Mouse (Mus musculus): ENCODE data around the gene Ppil6. TPM values are rescaled to one million over a fixed set of nuclear protein-coding genes. Genes with fewer than 3 reads are reported as not detected.

Gene Ppil6
- total and polyA plus RNA-seq, 3 experiments, result 0.46 to 0.73 (median 0.55) TPM

Other genes starting within 250 kb of the Ppil6 start
- gene Fig4, start 187.2 kb upstream of the Ppil6 start, total RNA-seq (2021), result 10 to 100 TPM; 18.7 to 19.7 TPM
- gene Fig4, start 187.2 kb upstream of the Ppil6 start, polyA plus RNA-seq (2012; rRNA removed), result 6.3 and 6.4 TPM in 2 replicates
- gene Ak9, start 186.5 kb upstream of the Ppil6 start, total RNA-seq (2021), result not detected
- gene Ak9, start 186.5 kb upstream of the Ppil6 start, polyA plus RNA-seq (2012; rRNA removed), result not detected in 2 replicates
- 10 to 100 TPM; 15.3 to 21.0 TPM for gene Zbtb24, start 40.1 kb upstream of the Ppil6 start, total RNA-seq (2021)
- gene Zbtb24, start 40.1 kb upstream of the Ppil6 start, polyA plus RNA-seq (2012; rRNA removed), result 13.5 and 15.5 TPM in 2 replicates
- gene Mical1, start 14.1 kb upstream of the Ppil6 start, total RNA-seq (2021), result 10 to 100 TPM in 1 of 2 experiments, 1 to 10 TPM in 1; 6.2 to 11.1 TPM
- gene Mical1, start 14.1 kb upstream of the Ppil6 start, polyA plus RNA-seq (2012; rRNA removed), result 10.4 and 13.3 TPM in 2 replicates
- gene Smpd2, start 70 bp upstream of the Ppil6 start, total RNA-seq (2021), result 10 to 100 TPM; 20.2 to 29.4 TPM
- 49.1 and 66.3 TPM in 2 replicates for gene Smpd2, start 70 bp upstream of the Ppil6 start, polyA plus RNA-seq (2012; rRNA removed)
- gene Cd164, start 29.0 kb downstream of the Ppil6 start, total RNA-seq (2021), result 100 to 1,000 TPM; 205 to 282 TPM
- 124 and 127 TPM in 2 replicates for gene Cd164, start 29.0 kb downstream of the Ppil6 start, polyA plus RNA-seq (2012; rRNA removed)
- under 1 TPM; 0.23 to 0.24 TPM for gene Ccdc162, start 226.2 kb downstream of the Ppil6 start, total RNA-seq (2021)
- 0.25 and 0.44 TPM in 2 replicates for gene Ccdc162, start 226.2 kb downstream of the Ppil6 start, polyA plus RNA-seq (2012; rRNA removed)

All from adrenal gland, adult 2 months (tissue).